Mouse (Mus musculus) neural tube, embryonic 11.5 days (tissue): Measurements from ENCODE around the gene Tmem30b. TPM values are rescaled to one million over a fixed set of nuclear protein-coding genes. Genes with fewer than 3 reads are reported as not detected.
A peak's percentile ranks its signal among the peaks of the same experiment; 100 is the strongest.

ENCODE experiments used
- ATAC-seq: fragments of 200-750 bp; cut with Nextera tagmentation; 2 replicates; pipeline ENCODE4 v1.8.0; 2017; ENCODE audit warnings: moderate number of reproducible peaks, mild to moderate bottlenecking, moderate TSS enrichment, moderate library complexity; ENCODE audit not compliant: insufficient read depth, low FRiP score, low TSS enrichment
- DNase-seq: peaks from one replicate; pipeline ENCODE4 v3.0.0-alpha.2; 2015; ENCODE audit warnings: low spot score
- H3K27ac ChIP-seq: fragments of 300-500 bp; sonication (generic); 2 replicates; pipeline ENCODE4 v1.5.1; 2014; ENCODE audit warnings: low read depth, mild to moderate bottlenecking, low read length
- H3K27me3 ChIP-seq: fragments of 300-500 bp; sonication (generic); 2 replicates; pipeline ENCODE4 v1.6.1; 2014; ENCODE audit warnings: mild to moderate bottlenecking, low read length, mixed read lengths; ENCODE audit not compliant: control insufficient read depth, insufficient read depth
- H3K36me3 ChIP-seq: fragments of 300-500 bp; sonication (generic); 2 replicates; pipeline ENCODE4 v1.6.1; 2014; ENCODE audit warnings: mild to moderate bottlenecking, low read length, moderate library complexity, mixed read lengths; ENCODE audit not compliant: control insufficient read depth, insufficient read depth
- H3K4me1 ChIP-seq: fragments of 300-500 bp; sonication (generic); 2 replicates; pipeline ENCODE4 v1.6.1; 2014; ENCODE audit warnings: low read length, mixed read lengths; ENCODE audit not compliant: control insufficient read depth, insufficient read depth
- H3K4me2 ChIP-seq: fragments of 300-500 bp; sonication (generic); 2 replicates; pipeline ENCODE4 v1.6.1; 2014; ENCODE audit warnings: low read depth, mild to moderate bottlenecking, moderate library complexity
- H3K4me3 ChIP-seq: fragments of 300-500 bp; sonication (generic); 2 replicates; pipeline ENCODE4 v1.5.1; 2014; ENCODE audit warnings: low read depth, low read length
- H3K9ac ChIP-seq: fragments of 300-500 bp; sonication (generic); 2 replicates; pipeline ENCODE4 v1.6.1; 2014; ENCODE audit warnings: mild to moderate bottlenecking, low read length
- H3K9me3 ChIP-seq: fragments of 300-500 bp; sonication (generic); 2 replicates; pipeline ENCODE4 v1.6.1; 2016; ENCODE audit warnings: low read length; ENCODE audit not compliant: control insufficient read depth
- WGBS: fragments of 180-500 bp; shearing (Covaris S2); extraction: QIAGEN DNeasy Blood & Tissue Kit; methylation state at CpG from one replicate; pipeline ENCODE4 v1.1.7; 2014; 5-methylcytosine and 5-hydroxymethylcytosine counted together
- polyA plus RNA-seq: library from polyadenylated mRNA; unstranded; fragments of >200 nt; fragmentation: Nextera tagmentation; extraction: Ambion mirVana; gene quantifications from 2 replicates; pipeline ENCODE4 v1.2.1, GENCODE M21; 2014

The Tmem30b gene
- polyA plus RNA-seq: 2.3 and 2.6 TPM in 2 replicates

GRCm38 (mm10) chr12:73546086-73546711 lies at the start of gene Tmem30b:
TSS of gene Tmem30b (minus strand) at chr12:73546392.
- peak; percentile 43 for DNase-seq
- H3K9me3 ChIP-seq: no peaks in the 10 kb centered on the region
- peak; percentile 20; the same call in 1 of the 2 replicates for ATAC-seq
- H3K4me1 ChIP-seq: 0 out of 2 replicates have a peak, but pooled peaks cover 2% of the 10 kb centered on the region
- H3K36me3 ChIP-seq: no peaks in the 10 kb centered on the region
- peak within 1 kb of the TSS; percentile 18; the same call in 1 of the 2 replicates for H3K9ac ChIP-seq
- peak within 1 kb of the TSS; percentile 45 for H3K4me2 ChIP-seq
- no peak within 1 kb of the TSS for H3K27ac ChIP-seq
- peaks cover 59% of the 10 kb centered on the region for H3K27me3 ChIP-seq
- 2% methylated on average over 37 of the region's 61 CpGs for WGBS
- peak within 1 kb of the TSS; percentile 37 for H3K4me3 ChIP-seq

- Histone ChIP-seq H3K4me2 (no peak overlapping the region), H3K27me3 (no peaks in the 10 kb centered on the region), H3K9me3 (no peaks in the 10 kb centered on the region), H3K4me1 (no peaks in the 10 kb centered on the region), H3K27ac (no peak overlapping the region), H3K36me3 (no peaks in the 10 kb centered on the region), H3K4me3 (no peak overlapping the region), H3K9ac (no peak overlapping the region)
- no peak for DNase-seq
- ATAC-seq: no peak
- 77% methylated on average over 8 of the region's 8 CpGs for WGBS
These were observed 49.0 kb upstream of the Tmem30b start for GRCm38 (mm10) chr12:73595226-73595625.

- 88% methylated on average over 9 of the region's 9 CpGs for WGBS
- DNase-seq (no peak), ATAC-seq (no peak)
These were observed 48.1 kb upstream of the Tmem30b start for GRCm38 (mm10) chr12:73594177-73594745.

GRCm38 (mm10) chr12:73593021-73593798 lies 47.0 kb upstream of the Tmem30b start:
- H3K4me1 ChIP-seq: no peaks in the 10 kb centered on the region
- WGBS: 89% methylated on average over 12 of the region's 12 CpGs
- no peak overlapping the region for H3K4me3 ChIP-seq
- H3K9ac ChIP-seq: no peak overlapping the region
- no peak for DNase-seq
- no peaks in the 10 kb centered on the region for H3K36me3 ChIP-seq
- H3K9me3 ChIP-seq: no peaks in the 10 kb centered on the region
- H3K4me2 ChIP-seq: no peak overlapping the region
- no peak overlapping the region for H3K27ac ChIP-seq
- no peaks in the 10 kb centered on the region for H3K27me3 ChIP-seq
- no peak for ATAC-seq

More at GRCm38 (mm10) chr12:73594177-73594745, 48.1 kb upstream of the Tmem30b start:
- Histone ChIP-seq H3K4me3 (no peak overlapping the region), H3K27ac (no peak overlapping the region), H3K4me2 (no peak overlapping the region), H3K9me3 (no peaks in the 10 kb centered on the region), H3K27me3 (no peaks in the 10 kb centered on the region), H3K36me3 (no peaks in the 10 kb centered on the region), H3K9ac (no peak overlapping the region), H3K4me1 (no peaks in the 10 kb centered on the region)

- Histone ChIP-seq H3K4me3 (no peak overlapping the region), H3K36me3 (no peaks in the 10 kb centered on the region), H3K9ac (no peak overlapping the region), H3K4me1 (no peaks in the 10 kb centered on the region), H3K27me3 (peaks cover 3% of the 10 kb centered on the region), H3K27ac (no peak overlapping the region), H3K4me2 (no peak overlapping the region), H3K9me3 (no peaks in the 10 kb centered on the region)
- 88% methylated on average over 6 of the region's 11 CpGs for WGBS
- no peak for DNase-seq
- no peak for ATAC-seq
These were observed 45.4 kb upstream of the Tmem30b start for GRCm38 (mm10) chr12:73591625-73592024.

- 81% methylated on average over 15 of the region's 15 CpGs for WGBS
- H3K4me1 ChIP-seq: peaks cover 3% of the 10 kb centered on the region; the same call in 1 of the 2 replicates
- no peak for ATAC-seq
- no peak for DNase-seq
- no peak overlapping the region for H3K9ac ChIP-seq
- H3K27me3 ChIP-seq: peaks cover 10% of the 10 kb centered on the region
- H3K4me3 ChIP-seq: no peak overlapping the region
- no peak overlapping the region for H3K27ac ChIP-seq
- no peaks in the 10 kb centered on the region for H3K9me3 ChIP-seq
- no peaks in the 10 kb centered on the region for H3K36me3 ChIP-seq
- no peak overlapping the region for H3K4me2 ChIP-seq
These were observed 44.6 kb upstream of the Tmem30b start for GRCm38 (mm10) chr12:73590627-73591276.

- Histone ChIP-seq H3K4me2 (no peak overlapping the region), H3K27ac (no peak overlapping the region), H3K36me3 (no peaks in the 10 kb centered on the region), H3K27me3 (peaks cover 22% of the 10 kb centered on the region), H3K9me3 (no peaks in the 10 kb centered on the region), H3K4me3 (no peak overlapping the region), H3K9ac (no peak overlapping the region), H3K4me1 (peaks cover 3% of the 10 kb centered on the region; the same call in 1 of the 2 replicates)
- DNase-seq (no peak), ATAC-seq (no peak)
- WGBS: 58% methylated on average over 3 of the region's 3 CpGs
These were observed 41.1 kb upstream of the Tmem30b start for GRCm38 (mm10) chr12:73587262-73587661.

- H3K4me3 ChIP-seq: peak overlapping the region; percentile 71
- H3K9me3 ChIP-seq: no peaks in the 10 kb centered on the region
- peak overlapping the region; percentile 91 for H3K4me2 ChIP-seq
- peaks cover 3% of the 10 kb centered on the region; the same call in 1 of the 2 replicates for H3K4me1 ChIP-seq
- ATAC-seq: no peak
- peaks cover 24% of the 10 kb centered on the region for H3K27me3 ChIP-seq
- H3K36me3 ChIP-seq: no peaks in the 10 kb centered on the region
- no peak overlapping the region for H3K27ac ChIP-seq
- 0 out of 2 replicates have a peak overlapping the region, but pooled peaks have one; percentile 73 for H3K9ac ChIP-seq
- 7% methylated on average over 7 of the region's 7 CpGs for WGBS
- DNase-seq: peak; percentile 32
These were observed 39.7 kb upstream of the Tmem30b start for GRCm38 (mm10) chr12:73585850-73586249.
